Mouse (Mus musculus) erythroblast, embryonic 14.5 days (primary cell): ENCODE data around the gene Elf5.

ENCODE experiments used
- GATA1 ChIP-seq: IDR thresholded peaks from 2 replicates; pipeline ENCODE4 v1.6.1; 2012; ENCODE audit warnings: low read length, inconsistent platforms, mixed read lengths
- TAL1 ChIP-seq: IDR thresholded peaks from 3 replicates; pipeline ENCODE4 v1.6.1; 2012; ENCODE audit warnings: low read length, inconsistent platforms, mixed read lengths

- no peak for TF ChIP-seq TAL1
- TF ChIP-seq GATA1 = no peak
Measured at GRCm38 (mm10) chr2:103466984-103467588, 55.6 kb downstream of the Elf5 start.
